Mouse (Mus musculus) MEL (cell line): Measurements from ENCODE around the gene Gxylt1. TPM values are rescaled to one million over a fixed set of nuclear protein-coding genes. Genes with fewer than 3 reads are reported as not detected.
"Not testable (repeated sequence)": the region's sequence is repeated elsewhere in the genome, so short reads cannot be mapped to it uniquely, and the experiment has no call there.

Experiments used
- DNase-seq: peaks from one replicate; pipeline ENCODE4 v3.0.0; 2011; ENCODE audit warnings: low read depth, low spot score
- H3K27ac ChIP-seq: 2 replicates; pipeline ENCODE4 v1.5.1; 2012; ENCODE audit warnings: low read depth, mild to moderate bottlenecking, control low read depth, low read length, moderate library complexity; ENCODE audit not compliant: control insufficient read depth
- H3K27me3 ChIP-seq, 2 experiments: fragments of 150-350 bp in 1 of 2; sonication (generic) in 1 of 2; 2 replicates each; pipeline ENCODE4 v1.6.1; 2012; ENCODE audit warnings: low read length in 2 of 2, mild to moderate bottlenecking in 2 of 2, improper control_type of control experiment in 1 of 2, moderate library complexity in 1 of 2; ENCODE audit not compliant: insufficient read depth in 2 of 2, control insufficient read depth in 1 of 2
- H3K36me3 ChIP-seq, 2 experiments: 2 replicates each; pipeline ENCODE4 v1.6.1; 2012 to 2014; ENCODE audit warnings: low read length in 2 of 2, improper control_type of control experiment in 1 of 2, inconsistent platforms in 1 of 2, mild to moderate bottlenecking in 1 of 2; ENCODE audit not compliant: insufficient read depth in 2 of 2, control insufficient read depth in 1 of 2
- H3K4me1 ChIP-seq, 2 experiments: fragments of 150-350 bp in 1 of 2; sonication (generic) in 1 of 2; 2 replicates each; pipeline ENCODE4 v1.6.1; 2012; ENCODE audit warnings: low read length in 2 of 2, improper control_type of control experiment in 1 of 2, mild to moderate bottlenecking in 1 of 2; ENCODE audit not compliant: insufficient read depth in 2 of 2, control insufficient read depth in 1 of 2
- H3K4me3 ChIP-seq, 2 experiments: fragments of 150-350 bp in 1 of 2; sonication (generic) in 1 of 2; 2 replicates each; pipeline ENCODE4 v1.5.1; 2012; ENCODE audit warnings: low read depth in 2 of 2, low read length in 2 of 2, mild to moderate bottlenecking in 2 of 2, moderate library complexity in 2 of 2, control low read depth in 1 of 2, improper control_type of control experiment in 1 of 2; ENCODE audit not compliant: control insufficient read depth in 1 of 2, insufficient read depth in 1 of 2
- H3K79me2 ChIP-seq: 2 replicates; pipeline ENCODE4 v1.6.1; 2012; ENCODE audit warnings: mild to moderate bottlenecking, low read length, moderate library complexity; ENCODE audit not compliant: control insufficient read depth, poor library complexity, insufficient read depth
- H3K9ac ChIP-seq: 2 replicates; pipeline ENCODE4 v1.6.1; 2012; ENCODE audit warnings: low read depth, mild to moderate bottlenecking, control low read depth, low read length, moderate library complexity; ENCODE audit not compliant: control insufficient read depth, poor library complexity, severe bottlenecking
- H3K9me3 ChIP-seq: fragments of 150-350 bp; sonication (generic); replicated peaks from 2 replicates; pipeline ENCODE4 v1.6.1; 2012; ENCODE audit warnings: mild to moderate bottlenecking, low read length, improper control_type of control experiment, moderate library complexity; ENCODE audit not compliant: insufficient read depth
- BHLHE40 ChIP-seq: IDR thresholded peaks from 2 replicates; pipeline ENCODE4 v1.6.1; 2012; ENCODE audit warnings: low read depth, mild to moderate bottlenecking, inconsistent platforms, low read length, improper control_type of control experiment, borderline replicate concordance
- CTCF ChIP-seq, 3 experiments: IDR thresholded peaks in 2 of 3; conservative IDR thresholded peaks in 1 of 3; 2 replicates each; pipeline ENCODE4 v1.5.1; 2011 to 2012; ENCODE audit warnings: low read length in 3 of 3, low read depth in 2 of 3, mild to moderate bottlenecking in 2 of 3, improper control_type of control experiment in 1 of 3, inconsistent platforms in 1 of 3, mixed read lengths in 1 of 3, moderate library complexity in 1 of 3; ENCODE audit not compliant: control insufficient read depth in 1 of 3, insufficient read depth in 1 of 3, poor library complexity in 1 of 3, severe bottlenecking in 1 of 3
- ELF1 ChIP-seq: IDR thresholded peaks from 2 replicates; pipeline ENCODE4 v1.6.1; 2014; ENCODE audit warnings: low read depth, mild to moderate bottlenecking, inconsistent platforms, low read length, improper control_type of control experiment, moderate library complexity
- EP300 ChIP-seq, 2 experiments: IDR thresholded peaks; 2 replicates each; pipeline ENCODE4 v1.6.1; 2011; ENCODE audit warnings: improper control_type of control experiment in 2 of 2, low read length in 2 of 2, low read depth in 1 of 2, mild to moderate bottlenecking in 1 of 2
- ETS1 ChIP-seq: IDR thresholded peaks from 2 replicates; pipeline ENCODE4 v1.6.1; 2012; ENCODE audit warnings: low read depth, mild to moderate bottlenecking, inconsistent platforms, low read length, improper control_type of control experiment, moderate library complexity
- GATA1 ChIP-seq: IDR thresholded peaks from 2 replicates; pipeline ENCODE4 v1.6.1; 2011; ENCODE audit warnings: low read depth, low read length, improper control_type of control experiment
- MAFK ChIP-seq: IDR thresholded peaks from 2 replicates; pipeline ENCODE4 v1.6.1; 2011; ENCODE audit warnings: low read depth, mild to moderate bottlenecking, low read length, improper control_type of control experiment, borderline replicate concordance
- MAX ChIP-seq: IDR thresholded peaks from 2 replicates; pipeline ENCODE4 v1.6.1; 2011; ENCODE audit warnings: low read length, improper control_type of control experiment
- MAZ ChIP-seq: IDR thresholded peaks from 2 replicates; pipeline ENCODE4 v1.6.1; 2012; ENCODE audit warnings: low read depth, mild to moderate bottlenecking, inconsistent platforms, low read length, improper control_type of control experiment
- MEF2A ChIP-seq: IDR thresholded peaks from 2 replicates; pipeline ENCODE4 v1.6.1; 2014; ENCODE audit warnings: low read depth, mild to moderate bottlenecking, inconsistent platforms, low read length, improper control_type of control experiment; ENCODE audit not compliant: poor library complexity, insufficient replicate concordance, severe bottlenecking; ENCODE audit errors: extremely low read depth
- MXI1 ChIP-seq: IDR thresholded peaks from 2 replicates; pipeline ENCODE4 v1.6.1; 2011; ENCODE audit warnings: mild to moderate bottlenecking, low read depth, low read length, improper control_type of control experiment
- MYB ChIP-seq: IDR thresholded peaks from 2 replicates; pipeline ENCODE4 v1.6.1; 2011; ENCODE audit warnings: mild to moderate bottlenecking, low read depth, low read length, improper control_type of control experiment
- NELFE ChIP-seq: IDR thresholded peaks from 2 replicates; pipeline ENCODE4 v1.6.1; 2011; ENCODE audit warnings: low read depth, low read length, improper control_type of control experiment
- NRF1 ChIP-seq: IDR thresholded peaks from 2 replicates; pipeline ENCODE4 v1.6.1; 2014; ENCODE audit warnings: low read depth, mild to moderate bottlenecking, inconsistent platforms, low read length, improper control_type of control experiment, moderate library complexity; ENCODE audit not compliant: poor library complexity, insufficient read depth, severe bottlenecking
- POLR2A ChIP-seq, 2 experiments: IDR thresholded peaks; 2 replicates each; pipeline ENCODE4 v1.6.1; 2011 to 2012; ENCODE audit warnings: low read length in 2 of 2, mild to moderate bottlenecking in 2 of 2, control low read depth in 1 of 2, improper control_type of control experiment in 1 of 2, low read depth in 1 of 2, moderate library complexity in 1 of 2; ENCODE audit not compliant: control insufficient read depth in 1 of 2, insufficient read depth in 1 of 2, poor library complexity in 1 of 2
- POLR2AphosphoS5 ChIP-seq: IDR thresholded peaks from 2 replicates; pipeline ENCODE4 v1.6.1; 2012; ENCODE audit warnings: low read depth, borderline replicate concordance, mild to moderate bottlenecking, inconsistent platforms, low read length, moderate library complexity, mixed read lengths
- RCOR1 ChIP-seq: IDR thresholded peaks from 2 replicates; pipeline ENCODE4 v1.6.1; 2012; ENCODE audit warnings: low read depth, mild to moderate bottlenecking, inconsistent platforms, low read length, improper control_type of control experiment
- SMC3 ChIP-seq: IDR thresholded peaks from 2 replicates; pipeline ENCODE4 v1.6.1; 2011; ENCODE audit warnings: low read depth, low read length, improper control_type of control experiment
- TAL1 ChIP-seq: IDR thresholded peaks from 2 replicates; pipeline ENCODE4 v1.6.1; 2012; ENCODE audit warnings: mild to moderate bottlenecking, inconsistent platforms, low read length, moderate library complexity, mixed read lengths
- TBP ChIP-seq: IDR thresholded peaks from 2 replicates; pipeline ENCODE4 v1.8.0; 2011; ENCODE audit warnings: low read depth, low read length, improper control_type of control experiment
- TCF12 ChIP-seq: IDR thresholded peaks from 2 replicates; pipeline ENCODE4 v1.6.1; 2014; ENCODE audit warnings: low read depth, mild to moderate bottlenecking, inconsistent platforms, low read length, improper control_type of control experiment, moderate library complexity
- USF1 ChIP-seq: IDR thresholded peaks from 2 replicates; pipeline ENCODE4 v1.6.1; 2014; ENCODE audit warnings: low read depth, mild to moderate bottlenecking, inconsistent platforms, low read length, improper control_type of control experiment, moderate library complexity
- USF2 ChIP-seq, 2 experiments: IDR thresholded peaks; 2 replicates each; pipeline ENCODE4 v1.6.1; 2011 to 2012; ENCODE audit warnings: improper control_type of control experiment in 2 of 2, low read length in 2 of 2, borderline replicate concordance in 1 of 2, inconsistent platforms in 1 of 2, low read depth in 1 of 2, mild to moderate bottlenecking in 1 of 2; ENCODE audit not compliant: insufficient read depth in 1 of 2
- ZMIZ1 ChIP-seq: IDR thresholded peaks from 2 replicates; pipeline ENCODE4 v1.6.1; 2012; ENCODE audit warnings: low read depth, mild to moderate bottlenecking, inconsistent platforms, low read length, improper control_type of control experiment, moderate library complexity
- polyA plus RNA-seq, 2 experiments: library from polyadenylated mRNA; stranded (reverse) in 1 of 2; unstranded in 1 of 2; fragments of >175 nt in 1 of 2; fragments of >200 nt in 1 of 2; gene quantifications; 2 replicates each; pipeline versions ENCODE4 v1.2.1 to v1.2.4; 2012; ENCODE audit warnings: low replicate concordance in 2 of 2, low read depth in 1 of 2; ENCODE audit not compliant: insufficient read length in 2 of 2, insufficient read depth in 1 of 2, missing spikeins in 1 of 2
- total RNA-seq: library from RNA; depleted of rRNA; stranded (reverse); fragments of 300-350 nt; gene quantifications from 2 replicates; pipeline ENCODE4 v1.2.3, GENCODE M21; 2012

Gxylt1 gene
- total and polyA plus RNA-seq, 3 experiments, result 5.3 to 48.9 (median 9.9) TPM

DNA sequence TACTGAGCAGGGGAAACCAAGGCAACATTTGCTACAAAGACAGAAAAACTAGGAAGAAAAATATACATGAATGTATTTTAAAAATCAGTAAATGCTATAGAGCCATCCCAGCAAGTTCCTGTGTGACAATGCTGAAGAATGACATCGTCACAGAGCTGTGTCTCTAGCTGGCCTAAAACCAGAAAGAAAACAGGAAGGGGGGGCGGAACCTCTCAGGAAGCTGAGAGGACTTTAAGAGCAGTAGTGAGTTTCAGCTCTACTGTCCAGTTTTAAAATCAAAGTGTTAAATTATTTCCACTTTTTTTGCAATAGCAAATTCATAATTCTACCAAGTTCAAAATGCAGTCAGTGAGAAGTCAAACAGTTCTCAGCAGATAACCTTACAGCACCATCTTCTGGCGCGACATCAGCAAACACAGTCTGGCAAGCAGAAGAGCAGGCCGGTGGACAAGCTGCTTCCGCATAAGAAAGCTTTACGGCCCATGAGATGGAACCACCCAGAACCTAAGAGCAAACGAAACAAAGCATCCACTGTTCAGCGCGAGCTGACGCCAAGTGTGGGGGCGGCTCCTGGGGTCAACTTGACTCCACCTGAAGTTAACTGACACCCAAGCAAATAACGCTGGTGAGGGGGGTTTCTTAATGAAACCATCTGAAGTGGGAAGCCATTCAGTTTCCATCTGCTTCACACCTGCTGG, 23.3 kb downstream of the Gxylt1 start:
- peaks cover 2% of the 10 kb centered on the region in 2 experiments; a peak in 2 of 4 replicates for H3K36me3 ChIP-seq
- H3K79me2 ChIP-seq, result no peaks in the 10 kb centered on the region
- H3K4me1 ChIP-seq, result no peaks in the 10 kb centered on the region
- H3K4me3 ChIP-seq, result no peak overlapping the region
- TF ChIP-seq NELFE, result no peak
- TF ChIP-seq POLR2AphosphoS5, result no peak
- no peak for TF ChIP-seq NRF1
- no peak for TF ChIP-seq MAZ
- TF ChIP-seq CTCF (IDR thresholded peaks at IDR 0.05 in 2 of 3, conservative IDR thresholded peaks at IDR 0.05 in 1 of 3; ENCODE audit: control insufficient read depth in 1 of 3, insufficient read depth in 1 of 3, low read depth in 2 of 3, low read length in 3 of 3, poor library complexity in 1 of 3, severe bottlenecking in 1 of 3), result no peak
- TF ChIP-seq USF1, result no peak
- TF ChIP-seq ZMIZ1, result no peak
- TF ChIP-seq TCF12, result no peak
- no peak for TF ChIP-seq TBP
- TF ChIP-seq USF2 (IDR thresholded peaks at IDR 0.05; ENCODE audit: borderline replicate concordance in 1 of 2, insufficient read depth in 1 of 2, low read depth in 1 of 2, low read length in 2 of 2), result no peak
- no peak for TF ChIP-seq GATA1
- no peak for TF ChIP-seq RCOR1
- TF ChIP-seq ELF1, result no peak
- TF ChIP-seq MXI1, result no peak
- TF ChIP-seq ETS1, result no peak
- TF ChIP-seq EP300 (IDR thresholded peaks at IDR 0.05; ENCODE audit: low read depth in 1 of 2, low read length in 2 of 2), result no peak
- TF ChIP-seq SMC3, result no peak
- no peak for TF ChIP-seq BHLHE40
- no peaks in the 10 kb centered on the region for H3K27me3 ChIP-seq
- H3K9ac ChIP-seq, result no peak overlapping the region
- DNase-seq, result no peak
- no peak overlapping the region for H3K27ac ChIP-seq
- H3K9me3 ChIP-seq, result no peaks in the 10 kb centered on the region

DNA sequence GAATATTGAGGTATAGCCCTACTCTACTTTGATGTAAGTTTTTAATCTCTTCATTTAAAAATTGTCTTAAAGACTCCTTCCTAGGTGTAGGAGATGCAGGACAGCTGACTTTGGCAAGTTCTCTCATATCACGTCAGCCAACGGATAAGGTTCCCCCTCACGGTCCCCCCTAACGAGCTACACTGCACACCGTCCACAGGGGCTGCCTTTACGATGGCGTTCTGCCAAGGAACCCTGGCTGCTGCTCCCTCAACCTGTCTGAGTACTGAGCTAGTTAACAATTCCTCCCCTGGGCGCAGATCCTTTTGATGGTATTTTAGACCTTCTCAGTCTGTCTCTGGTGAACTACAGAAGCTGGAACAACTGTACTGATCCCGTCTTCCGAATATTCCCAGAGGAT, 31.8 kb downstream of the Gxylt1 start:
- no peaks in the 10 kb centered on the region for H3K27me3 ChIP-seq
- TF ChIP-seq USF1, result no peak
- no peak for TF ChIP-seq MAFK
- TF ChIP-seq MXI1, result no peak
- no peak for TF ChIP-seq MEF2A
- no peak for TF ChIP-seq POLR2AphosphoS5
- no peak for TF ChIP-seq TAL1
- TF ChIP-seq MAX, result no peak
- TF ChIP-seq NRF1, result no peak
- TF ChIP-seq RCOR1, result no peak
- TF ChIP-seq MYB, result no peak
- no peak for TF ChIP-seq BHLHE40
- TF ChIP-seq POLR2A (IDR thresholded peaks at IDR 0.05; ENCODE audit: control insufficient read depth in 1 of 2, insufficient read depth in 1 of 2, low read depth in 1 of 2, low read length in 2 of 2, poor library complexity in 1 of 2), result no peak
- no peak for TF ChIP-seq TBP
- TF ChIP-seq MAZ, result no peak
- TF ChIP-seq EP300 (IDR thresholded peaks at IDR 0.05; ENCODE audit: low read depth in 1 of 2, low read length in 2 of 2), result no peak
- DNase-seq, result no peak
- no peaks in the 10 kb centered on the region for H3K4me1 ChIP-seq
- no peaks in the 10 kb centered on the region; a peak in 1 of 4 replicates for H3K36me3 ChIP-seq
- no peaks in the 10 kb centered on the region for H3K9me3 ChIP-seq
- no peak overlapping the region for H3K27ac ChIP-seq
- no peaks in the 10 kb centered on the region for H3K79me2 ChIP-seq
- no peak overlapping the region for H3K4me3 ChIP-seq
- no peak overlapping the region for H3K9ac ChIP-seq

DNA sequence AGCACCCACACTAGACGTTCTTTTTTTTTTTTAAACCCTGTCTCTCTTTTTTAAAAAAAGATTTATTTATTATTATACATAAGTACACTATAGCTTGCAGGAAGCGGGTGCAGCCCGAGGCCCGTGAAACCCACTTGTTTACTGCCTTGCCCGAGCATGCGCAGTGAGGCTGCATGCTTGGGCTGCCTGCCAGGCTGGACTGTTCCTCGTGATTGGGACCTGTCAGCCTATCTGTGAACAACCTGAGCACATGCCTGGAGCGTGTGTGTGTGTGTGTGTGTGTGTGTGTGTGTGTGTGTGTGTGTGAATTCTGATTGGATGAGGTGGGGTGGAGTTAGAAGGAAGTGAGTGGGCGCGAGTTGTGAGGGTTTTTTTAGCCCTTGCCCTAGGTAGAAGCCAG, 38.5 kb downstream of the Gxylt1 start:
- not testable (repeated sequence) for H3K36me3 ChIP-seq, H3K27ac ChIP-seq, H3K4me3 ChIP-seq, H3K27me3 ChIP-seq, H3K9ac ChIP-seq, H3K9me3 ChIP-seq, H3K4me1 ChIP-seq, DNase-seq, H3K79me2 ChIP-seq
